Mouse (Mus musculus) right cerebral cortex, postnatal 4 days (tissue): ENCODE data around the gene Ccdc33.
A peak's percentile ranks its signal among the peaks of the same experiment; 100 is the strongest.

Experiments
- DNase-seq: peaks from one replicate; pipeline ENCODE4 v3.0.0-alpha.2; 2022

Ccdc33 gene

DNA sequence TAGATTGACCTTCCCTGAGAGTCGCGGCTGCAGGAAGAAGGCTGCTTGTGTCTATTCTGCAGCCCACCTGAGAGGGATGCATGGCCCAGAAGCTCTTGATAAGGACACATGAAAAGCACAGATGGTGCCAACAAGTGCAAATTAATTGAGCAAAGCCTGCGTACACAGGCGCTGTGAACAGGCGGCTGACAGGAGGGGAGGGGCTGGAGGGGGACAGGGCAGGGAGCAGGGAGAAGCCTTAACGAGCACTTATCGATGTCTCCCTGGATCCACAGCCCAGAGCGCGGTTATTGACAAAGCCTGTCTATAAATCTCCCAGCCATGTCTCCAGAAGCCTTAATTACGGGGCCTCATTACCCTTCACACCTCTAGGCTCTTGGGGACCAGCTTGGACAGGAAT is 73.8 kb downstream of the Ccdc33 start:
- DNase-seq, result no peak

DNA sequence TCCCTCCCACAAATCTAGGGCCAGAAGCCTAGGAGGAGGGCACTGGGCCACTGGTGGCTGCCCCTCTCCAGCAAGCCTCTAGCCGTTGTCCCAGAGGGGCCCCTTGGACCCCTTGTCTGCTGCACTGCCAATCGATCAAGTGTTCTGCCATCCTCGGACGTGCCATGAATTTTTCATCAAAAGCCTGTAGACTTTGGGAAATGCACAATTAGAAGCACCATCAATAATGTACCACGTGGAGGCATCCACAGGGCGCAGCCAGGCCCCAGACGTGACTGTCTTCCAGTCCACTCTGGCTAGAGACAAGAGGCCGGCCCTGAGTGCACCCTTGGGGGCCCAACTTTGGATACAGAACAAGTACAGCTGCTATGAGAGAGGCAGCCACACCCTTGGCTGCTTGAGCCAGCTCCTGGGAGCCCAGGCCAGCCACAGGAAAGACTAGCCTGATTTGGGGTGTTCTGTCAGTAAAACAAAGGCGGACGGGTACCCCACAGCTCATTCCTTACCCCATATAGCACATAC is 75.1 kb downstream of the Ccdc33 start:
- no peak for DNase-seq

DNA sequence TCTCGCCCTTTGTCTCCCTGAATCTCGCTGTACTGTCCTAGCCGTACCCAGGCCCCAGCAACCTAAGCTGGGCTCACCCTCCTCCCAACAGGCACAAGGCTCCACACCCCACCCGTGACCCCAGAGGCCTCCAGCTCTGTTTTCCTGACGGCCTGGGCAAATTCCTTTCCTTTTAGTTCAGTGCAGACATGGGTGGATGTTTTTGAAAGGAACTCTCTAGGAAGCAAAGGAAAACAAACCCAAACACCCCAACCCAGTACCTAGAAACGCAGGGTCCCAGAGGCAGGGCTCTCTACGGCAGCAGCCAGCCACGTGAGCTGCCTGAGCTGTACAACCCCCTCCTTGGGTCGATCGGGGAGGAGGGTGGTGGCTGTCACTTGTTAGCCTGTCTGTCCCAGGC is 76.2 kb downstream of the Ccdc33 start:
- DNase-seq, result no peak

GRCm38 (mm10) chr9:58040977-58041376 is 77.6 kb downstream of the Ccdc33 start:
- no peak for DNase-seq

GRCm38 (mm10) chr9:58038500-58039168 is 80.0 kb downstream of the Ccdc33 start:
- DNase-seq, result peak; percentile 82

DNA sequence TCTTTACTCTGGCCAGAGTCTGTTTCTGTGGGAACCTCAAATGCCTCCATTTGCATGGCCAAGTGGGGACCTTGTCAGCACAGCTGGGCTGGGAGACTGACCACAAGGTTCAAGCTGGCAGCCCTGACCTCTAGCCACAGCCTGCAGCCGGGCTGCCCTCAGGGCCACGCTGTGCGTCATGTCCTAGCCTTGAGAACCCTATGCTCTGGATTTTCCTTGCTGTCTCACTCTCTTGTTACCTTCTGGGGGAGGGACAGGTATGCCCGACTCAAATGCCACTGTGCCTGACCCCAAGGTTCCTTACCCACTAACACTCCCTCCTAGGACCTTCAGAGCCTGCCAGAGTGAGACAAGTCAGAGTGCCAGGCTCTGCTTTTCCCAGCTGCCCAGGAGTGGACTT is 81.7 kb downstream of the Ccdc33 start:
- DNase-seq, result no peak

- no peak for DNase-seq
Observed at GRCm38 (mm10) chr9:58035951-58036698, 82.5 kb downstream of the Ccdc33 start.

GRCm38 (mm10) chr9:58035519-58035918 is 83.1 kb downstream of the Ccdc33 start:
- no peak for DNase-seq

DNA sequence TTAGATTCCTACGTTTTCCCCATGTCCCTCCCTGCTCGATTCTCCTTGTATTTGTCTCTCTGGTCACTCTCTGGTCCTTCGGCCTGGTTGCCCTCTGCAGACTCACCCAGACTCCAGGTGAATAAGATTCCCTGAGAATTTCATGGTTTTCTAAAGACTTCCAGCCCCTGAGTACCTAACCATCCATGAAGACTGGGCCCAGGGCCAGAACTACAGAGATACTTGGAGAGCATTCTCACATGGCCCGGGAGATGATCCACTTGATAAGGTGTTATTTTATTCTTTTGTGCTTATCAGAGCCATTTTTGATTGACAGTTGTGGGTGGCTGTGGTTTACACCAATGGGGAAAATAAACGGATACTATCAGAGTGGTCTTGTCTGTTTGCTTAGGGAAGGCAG is 86.7 kb downstream of the Ccdc33 start:
- DNase-seq, result no peak

- no peak for DNase-seq
Observed at GRCm38 (mm10) chr9:58029635-58030034, 89.0 kb downstream of the Ccdc33 start.

DNA sequence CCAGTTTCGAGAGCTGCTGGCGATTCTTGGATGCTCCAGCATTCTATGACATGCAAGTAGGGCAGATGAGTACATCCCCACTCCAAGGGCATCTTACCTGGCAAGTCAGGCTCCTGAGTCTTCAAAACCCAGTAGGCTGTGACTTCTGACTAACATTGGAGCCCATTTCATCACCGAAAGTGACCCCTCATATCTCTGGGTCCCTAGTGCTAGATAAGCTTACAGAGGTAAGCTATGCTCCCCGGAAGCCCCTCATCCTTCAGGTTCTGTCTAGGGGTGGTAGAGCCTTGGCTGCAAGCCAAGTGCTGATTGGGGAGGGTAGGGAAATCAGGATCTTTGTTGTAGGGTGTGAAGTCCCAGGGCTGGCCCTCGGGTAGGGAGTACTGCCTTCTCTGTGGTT is 89.8 kb downstream of the Ccdc33 start:
- no peak for DNase-seq

GRCm38 (mm10) chr9:58027426-58028180 is 91.0 kb downstream of the Ccdc33 start:
- no peak for DNase-seq

- no peak for DNase-seq
Observed at GRCm38 (mm10) chr9:58025995-58026394, 92.6 kb downstream of the Ccdc33 start.

- no peak for DNase-seq
Observed at GRCm38 (mm10) chr9:58018385-58018784, 100.2 kb downstream of the Ccdc33 start.

DNA sequence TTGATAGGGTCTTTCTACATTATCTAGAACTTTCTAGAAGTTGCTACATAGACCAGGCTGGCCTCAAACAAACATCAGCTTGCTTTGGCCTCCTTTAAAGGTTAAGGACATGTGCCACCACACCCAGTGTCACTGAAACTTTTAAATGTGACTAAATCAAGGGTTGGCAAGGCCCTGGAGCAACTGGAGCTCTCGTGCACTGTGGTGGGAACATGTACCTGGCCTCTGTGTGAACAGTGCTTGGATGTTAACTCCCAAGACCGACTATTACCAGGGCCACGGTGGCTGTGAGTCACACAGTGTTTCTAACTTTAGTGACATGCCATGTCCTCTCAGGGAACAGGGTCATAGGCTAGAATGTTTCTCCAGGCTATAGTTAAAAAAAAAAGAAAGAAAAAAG is 101.7 kb downstream of the Ccdc33 start:
- DNase-seq, result no peak

DNA sequence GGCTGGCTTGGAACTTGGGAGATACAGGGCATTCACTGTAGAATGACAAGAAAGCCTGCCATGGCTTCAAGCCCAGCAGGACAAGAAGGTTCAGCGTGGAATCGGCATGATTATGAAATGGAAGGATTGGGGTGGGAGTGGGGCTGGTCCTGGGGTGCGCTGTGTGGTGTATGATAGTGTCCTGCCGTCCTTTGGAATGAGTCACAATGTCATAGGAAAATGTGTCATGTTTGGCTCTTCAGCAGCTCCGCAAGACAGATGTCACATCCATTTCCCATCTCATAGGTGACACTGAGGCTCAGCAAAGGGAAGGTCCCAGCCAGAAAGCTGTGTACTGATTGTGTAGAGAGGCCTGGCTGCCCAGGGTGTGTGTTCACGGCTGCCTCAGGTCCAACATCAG is 102.8 kb downstream of the Ccdc33 start:
- DNase-seq, result no peak

DNA sequence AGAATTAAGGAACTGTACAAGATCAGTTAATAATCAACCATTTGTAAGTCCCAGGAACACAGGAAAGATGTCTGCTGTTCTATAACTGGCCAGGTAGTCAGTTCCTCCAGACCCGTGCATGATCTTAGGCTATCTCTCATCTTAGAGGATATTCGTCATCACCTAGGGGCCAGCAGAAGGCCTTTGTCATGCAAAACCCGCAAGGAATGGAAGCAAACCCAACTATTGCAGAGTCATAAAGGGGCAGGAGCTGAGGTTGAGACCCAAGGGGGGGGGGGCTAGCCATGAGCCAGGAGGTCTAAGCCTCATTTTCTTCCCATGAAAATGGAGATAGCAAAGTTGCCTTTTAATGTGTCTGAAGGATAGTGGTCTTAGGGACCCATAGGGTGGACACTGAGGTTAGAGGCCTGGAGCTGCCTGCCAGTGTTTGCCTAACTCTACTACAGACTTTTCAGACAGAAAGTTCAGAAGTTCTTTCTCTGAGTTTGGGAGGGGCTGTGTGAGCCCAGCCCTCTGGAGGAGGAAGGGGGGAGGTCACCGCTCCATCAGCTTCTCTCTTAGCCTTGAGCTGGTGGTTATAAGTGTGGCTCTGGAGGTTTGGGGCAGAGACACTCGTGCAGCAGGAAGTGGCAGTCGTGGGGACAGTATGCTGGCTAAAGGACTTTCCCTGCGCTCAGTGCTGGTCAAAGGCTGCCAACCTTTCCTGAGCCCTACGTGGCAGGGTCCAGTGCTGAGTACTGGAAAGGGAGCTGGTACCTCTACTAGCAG is 104.0 kb downstream of the Ccdc33 start:
- no peak for DNase-seq

DNA sequence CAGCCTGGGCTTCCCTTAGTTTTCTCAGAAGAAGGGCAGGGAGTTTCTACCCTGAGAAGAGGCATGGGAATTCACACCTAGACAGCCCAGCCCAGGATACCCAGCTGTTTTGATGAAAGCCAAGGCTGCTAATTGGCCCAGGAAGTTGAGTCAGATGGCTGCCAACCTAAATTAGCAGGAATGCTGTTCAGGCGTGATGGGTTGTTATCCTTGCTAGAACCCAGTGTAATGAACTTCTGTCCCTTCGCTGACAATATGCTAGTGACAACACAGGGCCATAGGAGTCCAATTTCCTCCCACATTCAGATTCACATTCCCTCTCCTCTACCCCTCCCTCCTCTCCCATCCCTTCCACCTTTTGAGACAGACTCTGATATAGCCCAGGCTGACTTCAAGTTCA is 105.7 kb downstream of the Ccdc33 start:
- no peak for DNase-seq

DNA sequence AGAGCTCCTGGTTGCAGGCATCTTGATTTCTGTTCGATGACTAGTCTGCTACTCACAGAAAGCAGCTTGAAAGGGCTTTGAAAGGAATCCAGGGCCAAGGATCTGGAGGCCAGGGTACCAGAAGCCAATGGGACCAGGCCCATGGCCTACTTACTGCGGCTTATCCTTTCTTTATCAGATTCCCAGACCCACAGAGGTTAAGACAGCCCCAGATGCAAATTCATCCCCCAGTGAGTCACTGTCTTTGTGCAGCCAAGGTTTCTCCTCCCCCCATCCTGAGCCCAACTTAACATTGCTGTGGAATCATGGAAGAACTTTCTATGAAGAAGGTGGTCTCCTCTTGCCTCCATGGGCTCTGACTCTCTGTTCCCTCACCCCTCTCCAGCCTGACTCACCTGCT is 106.1 kb downstream of the Ccdc33 start:
- no peak for DNase-seq

DNA sequence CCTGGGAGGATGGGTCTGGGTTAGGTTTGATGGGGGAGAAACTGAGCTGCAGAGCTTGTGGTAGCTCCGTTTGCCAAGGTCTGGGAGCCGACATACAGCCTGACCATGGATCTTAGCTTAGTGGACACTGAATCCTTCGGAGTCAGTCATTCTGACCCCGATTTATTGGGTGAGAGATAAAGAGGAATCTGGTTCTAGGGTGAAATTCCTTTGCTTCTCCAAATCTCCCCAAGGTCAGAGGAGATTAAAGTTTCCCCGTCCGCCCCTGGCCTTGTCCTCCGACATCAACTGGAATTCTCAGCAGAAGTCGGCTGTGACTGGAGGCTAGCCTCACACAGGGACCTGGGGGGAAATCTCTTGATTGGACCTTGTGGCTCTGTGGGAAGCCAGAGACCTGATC is 107.1 kb downstream of the Ccdc33 start:
- DNase-seq, result no peak

GRCm38 (mm10) chr9:58011027-58011426 is 107.6 kb downstream of the Ccdc33 start:
- no peak for DNase-seq

DNA sequence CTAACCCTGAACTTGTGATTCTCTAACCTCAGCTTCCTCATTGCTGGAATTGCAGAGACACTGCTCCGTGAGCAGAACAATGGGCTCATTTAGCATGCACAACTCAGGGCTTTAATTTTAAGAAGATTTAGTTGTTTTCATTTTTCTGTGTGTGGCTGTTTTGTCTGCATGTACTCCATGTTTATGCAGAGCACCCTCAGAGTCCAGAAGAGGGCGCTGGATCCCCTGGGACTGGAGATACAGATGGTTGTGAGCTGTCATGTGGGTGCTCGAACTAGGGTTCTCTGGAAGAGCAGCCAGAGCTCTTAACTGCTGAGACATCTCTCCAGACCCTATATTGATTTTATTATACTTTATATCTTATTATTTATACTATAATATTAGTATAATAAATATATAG is 109.0 kb downstream of the Ccdc33 start:
- no peak for DNase-seq

DNA sequence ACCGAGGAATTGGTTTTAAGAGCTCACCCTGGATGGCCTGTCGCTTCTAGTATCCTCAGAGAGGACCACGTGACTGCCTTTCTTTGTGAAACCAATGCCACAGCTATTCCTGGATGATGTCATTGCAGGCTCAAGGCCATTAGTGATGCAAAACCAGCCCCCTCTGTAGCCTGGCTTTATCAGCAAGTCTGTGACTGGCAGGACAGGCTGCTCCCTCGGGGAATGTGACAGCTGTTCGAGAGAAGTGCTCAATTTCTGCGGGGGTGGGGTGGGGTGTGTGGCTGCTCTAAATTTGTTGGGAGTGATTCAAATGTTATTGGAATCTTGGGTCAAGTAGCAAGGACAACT is 109.6 kb downstream of the Ccdc33 start:
- DNase-seq, result peak; percentile 25
